8 mouse cellular contexts compared by ENCODE assay signal in the genomic region with DNA sequence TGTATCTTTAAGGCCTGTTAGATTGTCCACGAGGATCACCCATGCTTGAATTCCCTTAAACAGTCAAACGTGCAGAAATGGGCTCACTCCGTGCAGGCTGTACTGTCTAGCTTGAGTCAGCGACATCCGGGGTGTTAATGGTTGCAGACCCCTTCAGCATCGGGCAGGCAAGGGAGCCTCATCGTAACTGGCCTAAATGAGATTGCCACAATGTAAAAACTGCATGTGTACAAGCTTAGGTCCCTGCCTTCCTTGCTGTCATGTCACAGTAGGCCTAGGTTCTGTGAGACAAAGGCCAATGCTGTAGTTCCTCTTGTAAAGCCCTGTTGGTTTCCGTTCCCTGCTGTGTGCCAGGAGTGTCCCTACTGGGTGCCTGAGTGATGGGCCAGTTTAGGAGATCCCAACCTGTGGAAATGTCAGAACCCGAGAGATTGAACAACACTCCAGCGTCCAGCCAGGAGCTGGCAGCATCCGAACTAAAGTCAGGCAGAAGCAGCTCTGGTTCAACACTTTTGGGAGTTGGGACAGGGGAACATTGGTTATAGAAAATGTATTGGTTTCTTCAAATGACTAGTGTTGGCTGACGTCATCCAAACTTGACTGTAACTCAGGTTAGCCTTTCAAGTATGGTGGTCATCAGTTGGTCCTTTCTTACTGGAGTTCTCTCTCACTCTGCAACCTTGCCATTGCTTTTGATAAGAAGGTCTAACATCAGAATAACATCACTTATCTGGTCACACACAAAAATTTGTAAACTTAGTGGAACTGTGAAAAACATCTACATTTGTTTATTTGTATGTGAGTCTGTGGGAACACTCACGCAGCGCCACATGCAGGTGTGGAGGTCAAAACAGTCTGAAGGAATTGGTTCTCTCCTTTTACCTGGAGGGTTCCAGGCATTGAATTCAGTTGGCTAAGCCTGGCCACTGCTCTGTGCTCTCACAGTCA. TPM values are rescaled to one million over a fixed set of nuclear protein-coding genes. Genes with fewer than 3 reads are reported as not detected.
DNase-seq lines count a peak whose midpoint lies in the region; ATAC-seq and TF ChIP-seq lines count a peak whose summit lies in the region.

No protein-coding gene starts in this region.

- no peak for TF ChIP-seq CTCF in G1E (IDR thresholded peaks at IDR 0.05; ENCODE audit: low read depth, low read length)

- DNase-seq in heart, adult 18-20 months, result peak; percentile 23 to 50
- no peak for DNase-seq in heart, postnatal 25 days (ENCODE audit: low spot score)
- DNase-seq in G1E (ENCODE audit: low spot score), result no peak
- peak; percentile 43 for DNase-seq in lung, postnatal 10 days
- peak; percentile 60 for DNase-seq in spleen, adult 12 weeks (ENCODE audit: low spot score)
- DNase-seq in frontal cortex, postnatal 10 days (ENCODE audit: low spot score in 2 of 2), result no peak

- H3K27me3 ChIP-seq in G1E (ENCODE audit: insufficient read depth, low read length), result no peaks in the 10 kb centered on the region
- no peaks in the 10 kb centered on the region for H3K27me3 ChIP-seq in erythroblast, embryonic 14.5 days (ENCODE audit: control insufficient read depth)

- peak; percentile 9; the same call in 1 of the 2 replicates for ATAC-seq in G1E (ENCODE audit: extremely low read depth, insufficient number of reproducible peaks, low FRiP score, poor library complexity, severe bottlenecking)
- peak; percentile 16 for ATAC-seq in inflammation-experienced regulatory T-cells, adult 6 months

- H3K9me3 ChIP-seq in G1E (replicated peaks), result no peaks in the 10 kb centered on the region
- H3K9me3 ChIP-seq in erythroblast, embryonic 14.5 days (ENCODE audit: control insufficient read depth, low read length), result no peaks in the 10 kb centered on the region

- H3K4me1 ChIP-seq in G1E (ENCODE audit: insufficient read depth, low read depth, low read length), result peaks cover 47% of the 10 kb centered on the region
- peaks cover 51% of the 10 kb centered on the region for H3K4me1 ChIP-seq in erythroblast, embryonic 14.5 days (ENCODE audit: control insufficient read depth)

- intact Hi-C loops in heart, postnatal 25 days (cut with DNase I), result loop anchor here (5.0 kb wide), 2 partner anchors 46 to 101 kb away; a partner anchor contains a TSS

- peaks cover 35% of the 10 kb centered on the region for H3K36me3 ChIP-seq in G1E (replicated peaks)
- H3K36me3 ChIP-seq in erythroblast, embryonic 14.5 days (ENCODE audit: control insufficient read depth), result peaks cover 37% of the 10 kb centered on the region

- H3K4me3 ChIP-seq in G1E (ENCODE audit: low read depth, low read length), result peak overlapping the region; percentile 79
- H3K4me3 ChIP-seq in erythroblast, embryonic 14.5 days (replicated peaks), result peak overlapping the region; percentile 97

RNA-seq across cellular contexts. Expression of a gene that starts 1.1 kb away (rescaled TPM):
- 1 to 10 TPM; 5.2 to 7.8 TPM for total RNA-seq in heart, adult 18-20 months (2021)
- total RNA-seq in heart, postnatal 25 days (2021), result 1 to 10 TPM; 8.4 to 9.0 TPM
- total RNA-seq in G1E (2014; fragmentation: Nextera tagmentation) (50.1 and 58.1 TPM in 2 replicates), G1E (2017) (17.2 and 19.8 TPM in 2 replicates)
- 65.2 and 80.7 TPM in 2 replicates for polyA plus RNA-seq in G1E (2012)
- polyA plus RNA-seq in erythroblast, embryonic 14.5 days (2012), result 3.6 and 3.8 TPM in 2 replicates
- polyA plus RNA-seq in inflammation-experienced regulatory T-cells, adult 6 months (2017; shearing (Covaris generic)), result 10 to 100 TPM; 10.1 to 14.6 (median 12.7) TPM

RNA-seq across cellular contexts. Expression of a gene that starts 3.4 kb away (rescaled TPM):
- total RNA-seq in heart, adult 18-20 months (2021), result 100 to 1,000 TPM in 1 of 2 experiments, 10 to 100 TPM in 1; 98.0 to 107 TPM
- 100 to 1,000 TPM; 128 to 130 TPM for total RNA-seq in heart, postnatal 25 days (2021)
- total RNA-seq in G1E (2014; fragmentation: Nextera tagmentation) (692 and 699 TPM in 2 replicates), G1E (2017) (721 and 745 TPM in 2 replicates)
- polyA plus RNA-seq in G1E (2012), result 230 and 336 TPM in 2 replicates
- polyA plus RNA-seq in erythroblast, embryonic 14.5 days (2012), result 117 and 150 TPM in 2 replicates
- 1,000 to 10,000 TPM; 1,545 to 2,086 (median 2,075) TPM for polyA plus RNA-seq in inflammation-experienced regulatory T-cells, adult 6 months (2017; shearing (Covaris generic))

RNA-seq across cellular contexts. Expression of a gene that starts 18.7 kb away (rescaled TPM):
- 10 to 100 TPM; 14.1 to 15.0 TPM for total RNA-seq in heart, adult 18-20 months (2021)
- total RNA-seq in heart, postnatal 25 days (2021), result 10 to 100 TPM; 13.9 to 16.0 TPM
- total RNA-seq in G1E (2014; fragmentation: Nextera tagmentation) (15.4 and 22.0 TPM in 2 replicates), G1E (2017) (54.5 and 69.9 TPM in 2 replicates)
- polyA plus RNA-seq in G1E (2012), result 148 and 177 TPM in 2 replicates
- 1.5 and 1.9 TPM in 2 replicates for polyA plus RNA-seq in erythroblast, embryonic 14.5 days (2012)
- polyA plus RNA-seq in inflammation-experienced regulatory T-cells, adult 6 months (2017; shearing (Covaris generic)), result 10 to 100 TPM; 14.4 to 20.1 (median 15.9) TPM

RNA-seq across cellular contexts. Expression of a gene that starts 46.6 kb away (rescaled TPM):
- total RNA-seq in heart, adult 18-20 months (2021), result 1 to 10 TPM in 1 of 2 experiments, under 1 TPM in 1; 0.42 to 2.0 TPM
- total RNA-seq in heart, postnatal 25 days (2021), result 1 to 10 TPM in 1 of 2 experiments, under 1 TPM in 1; 0.75 to 1.0 TPM
- total RNA-seq in G1E (2014; fragmentation: Nextera tagmentation), result 26.1 and 31.4 TPM in 2 replicates
- total RNA-seq in G1E (2017), result 63.5 and 81.7 TPM in 2 replicates
- polyA plus RNA-seq in G1E (2012), result 126 and 144 TPM in 2 replicates
- polyA plus RNA-seq in erythroblast, embryonic 14.5 days (2012), result 14.5 and 18.2 TPM in 2 replicates
- polyA plus RNA-seq in inflammation-experienced regulatory T-cells, adult 6 months (2017; shearing (Covaris generic)), result 100 to 1,000 TPM in 1 of 3 experiments, 10 to 100 TPM in 2; 80.1 to 128 (median 81.9) TPM

RNA-seq across cellular contexts. Expression of a gene that starts 55.6 kb away (rescaled TPM):
- 100 to 1,000 TPM in 1 of 2 experiments, 10 to 100 TPM in 1; 93.3 to 109 TPM for total RNA-seq in heart, adult 18-20 months (2021)
- total RNA-seq in heart, postnatal 25 days (2021), result 10 to 100 TPM; 80.1 to 92.2 TPM
- 160 and 169 TPM in 2 replicates for total RNA-seq in G1E (2014; fragmentation: Nextera tagmentation)
- total RNA-seq in G1E (2017), result 55.9 and 61.6 TPM in 2 replicates
- 499 and 545 TPM in 2 replicates for polyA plus RNA-seq in G1E (2012)
- polyA plus RNA-seq in erythroblast, embryonic 14.5 days (2012), result 142 and 153 TPM in 2 replicates
- polyA plus RNA-seq in inflammation-experienced regulatory T-cells, adult 6 months (2017; shearing (Covaris generic)), result 100 to 1,000 TPM; 153 to 156 (median 154) TPM

Comparison
In these comparisons a context has a peak if more than half of its experiments do, and no peak if none do; other contexts are left out.
1. DNase-seq: peak in heart, adult 18-20 months (2 of 2), lung, postnatal 10 days (single experiment) and spleen, adult 12 weeks (single experiment); none in heart, postnatal 25 days (single experiment), G1E (single experiment) and frontal cortex, postnatal 10 days (0 of 2).
2. RNA of a gene that starts 3.4 kb away (total RNA-seq): 692 to 745 TPM in G1E; 128 to 130 TPM in heart, postnatal 25 days and 98.0 to 107 TPM in heart, adult 18-20 months; every median in the first group is over 4 times any median in the second.